In genomic region chr3:51728456-51728855, GRCm38 (mm10) we compare ENCODE assay signal across 8 mouse cellular contexts.
DNase-seq lines count a peak whose midpoint lies in the region; ATAC-seq and TF ChIP-seq lines count a peak whose summit lies in the region.

No protein-coding gene starts in this region.

- H3K9ac ChIP-seq in midbrain, embryonic 11.5 days (ENCODE audit: low read length): no peak overlapping the region
- no peak overlapping the region for H3K9ac ChIP-seq in forebrain, embryonic 15.5 days (replicated peaks)
- no peak overlapping the region for H3K9ac ChIP-seq in hindbrain, postnatal 0 days (replicated peaks; ENCODE audit: low read length)
- no peak overlapping the region for H3K9ac ChIP-seq in stomach, embryonic 15.5 days

- no peaks in the 10 kb centered on the region for H3K9me3 ChIP-seq in midbrain, embryonic 10.5 days (replicated peaks)
- H3K9me3 ChIP-seq in midbrain, embryonic 11.5 days (ENCODE audit: control insufficient read depth, low read length): no peaks in the 10 kb centered on the region
- H3K9me3 ChIP-seq in forebrain, embryonic 15.5 days: no peaks in the 10 kb centered on the region
- H3K9me3 ChIP-seq in hindbrain, postnatal 0 days (ENCODE audit: low read length): no peaks in the 10 kb centered on the region
- no peaks in the 10 kb centered on the region for H3K9me3 ChIP-seq in stomach, embryonic 15.5 days

- intact Hi-C loops in gastrocnemius, adult 2 months (cut with DNase I): no loop called here

- H3K36me3 ChIP-seq in midbrain, embryonic 10.5 days: no peaks in the 10 kb centered on the region
- no peaks in the 10 kb centered on the region for H3K36me3 ChIP-seq in midbrain, embryonic 11.5 days (ENCODE audit: control insufficient read depth, insufficient read depth, low read length)
- no peaks in the 10 kb centered on the region for H3K36me3 ChIP-seq in forebrain, embryonic 15.5 days
- H3K36me3 ChIP-seq in hindbrain, postnatal 0 days (ENCODE audit: insufficient read depth, low read length): no peaks in the 10 kb centered on the region
- H3K36me3 ChIP-seq in stomach, embryonic 15.5 days: no peaks in the 10 kb centered on the region

- no peak overlapping the region for H3K4me3 ChIP-seq in midbrain, embryonic 10.5 days
- no peak overlapping the region for H3K4me3 ChIP-seq in midbrain, embryonic 11.5 days (ENCODE audit: low read depth, low read length)
- H3K4me3 ChIP-seq in forebrain, embryonic 15.5 days: no peak overlapping the region
- H3K4me3 ChIP-seq in hindbrain, postnatal 0 days (ENCODE audit: low read length): no peak overlapping the region
- no peak overlapping the region for H3K4me3 ChIP-seq in stomach, embryonic 15.5 days (replicated peaks)
- no peak overlapping the region for H3K4me3 ChIP-seq in gastrocnemius, adult 2 months

- no peak for DNase-seq in midbrain, embryonic 10.5 days (ENCODE audit: low spot score)
- DNase-seq in midbrain, embryonic 11.5 days (ENCODE audit: low spot score, missing footprints): no peak
- no peak for DNase-seq in hindbrain, postnatal 0 days (ENCODE audit: low spot score)
- DNase-seq in gastrocnemius, adult 2 months: no peak
- no peak for DNase-seq in layer of hippocampus, postnatal 14 days (ENCODE audit: low spot score in 2 of 2)
- no peak for DNase-seq in cerebellum, adult 9-10 months

- H3K27ac ChIP-seq in midbrain, embryonic 10.5 days (replicated peaks): peak overlapping the region; percentile 78
- H3K27ac ChIP-seq in midbrain, embryonic 11.5 days (ENCODE audit: low read depth, low read length): no peak overlapping the region; the same call in 1 of the 2 replicates
- H3K27ac ChIP-seq in forebrain, embryonic 15.5 days (replicated peaks): peak overlapping the region; percentile 6; the same call in 1 of the 2 replicates
- peak overlapping the region; percentile 12; the same call in 1 of the 2 replicates for H3K27ac ChIP-seq in hindbrain, postnatal 0 days
- 0 out of 2 replicates have a peak overlapping the region, but pooled peaks have one; percentile 40 for H3K27ac ChIP-seq in stomach, embryonic 15.5 days
- H3K27ac ChIP-seq in gastrocnemius, adult 2 months: no peak overlapping the region

- no peaks in the 10 kb centered on the region for H3K27me3 ChIP-seq in midbrain, embryonic 10.5 days (ENCODE audit: low read depth, poor library complexity, severe bottlenecking)
- no peaks in the 10 kb centered on the region for H3K27me3 ChIP-seq in midbrain, embryonic 11.5 days (ENCODE audit: control insufficient read depth, insufficient read depth, low read length)
- no peaks in the 10 kb centered on the region for H3K27me3 ChIP-seq in forebrain, embryonic 15.5 days
- H3K27me3 ChIP-seq in hindbrain, postnatal 0 days (ENCODE audit: insufficient read depth, low read length): no peaks in the 10 kb centered on the region
- no peaks in the 10 kb centered on the region for H3K27me3 ChIP-seq in stomach, embryonic 15.5 days (replicated peaks)

- H3K4me2 ChIP-seq in midbrain, embryonic 11.5 days: no peak overlapping the region
- H3K4me2 ChIP-seq in forebrain, embryonic 15.5 days (replicated peaks): no peak overlapping the region
- H3K4me2 ChIP-seq in hindbrain, postnatal 0 days (ENCODE audit: low read depth, low read length): no peak overlapping the region
- 0 out of 2 replicates have a peak overlapping the region, but pooled peaks have one; percentile 2 for H3K4me2 ChIP-seq in stomach, embryonic 15.5 days

- 84% methylated on average over 12 of the region's 12 CpGs for WGBS in midbrain, embryonic 10.5 days
- 85% methylated on average over 12 of the region's 12 CpGs for WGBS in midbrain, embryonic 11.5 days
- 80% methylated on average over 12 of the region's 12 CpGs for WGBS in forebrain, embryonic 15.5 days
- 74% methylated on average over 12 of the region's 12 CpGs for whole genome bisulfite sequencing in hindbrain, postnatal 0 days
- WGBS in stomach, embryonic 15.5 days: 55% methylated on average over 12 of the region's 12 CpGs

- H3K4me1 ChIP-seq in midbrain, embryonic 10.5 days: peaks cover 59% of the 10 kb centered on the region
- H3K4me1 ChIP-seq in midbrain, embryonic 11.5 days (ENCODE audit: control insufficient read depth, insufficient read depth, low read length): peaks cover 16% of the 10 kb centered on the region
- peaks cover 26% of the 10 kb centered on the region for H3K4me1 ChIP-seq in forebrain, embryonic 15.5 days
- peaks cover 11% of the 10 kb centered on the region; the same call in 1 of the 2 replicates for H3K4me1 ChIP-seq in hindbrain, postnatal 0 days (ENCODE audit: insufficient read depth, low read length)
- H3K4me1 ChIP-seq in stomach, embryonic 15.5 days: peaks cover 14% of the 10 kb centered on the region

- TF ChIP-seq CTCF in hindbrain, postnatal 0 days (IDR thresholded peaks at IDR 0.05; ENCODE audit: low read depth): no peak
- no peak for TF ChIP-seq CTCF in gastrocnemius, adult 2 months (IDR thresholded peaks at IDR 0.05)

- ATAC-seq in midbrain, embryonic 11.5 days (ENCODE audit: low FRiP score): no peak
- ATAC-seq in forebrain, embryonic 15.5 days (replicated peaks): no peak
- ATAC-seq in hindbrain, postnatal 0 days: no peak
- ATAC-seq in stomach, embryonic 15.5 days (ENCODE audit: insufficient read depth, low FRiP score, low read depth): peak; percentile 91; the same call in 1 of the 2 replicates

Comparison
In these comparisons a context has a peak if more than half of its experiments do, and no peak if none do; other contexts are left out.
1. H3K27ac ChIP-seq: peak in midbrain, embryonic 10.5 days (single experiment), forebrain, embryonic 15.5 days (single experiment), hindbrain, postnatal 0 days (single experiment) and stomach, embryonic 15.5 days (single experiment); none in midbrain, embryonic 11.5 days (single experiment) and gastrocnemius, adult 2 months (single experiment).